Mouse (Mus musculus) hindlimb bud, embryonic 11.5 days (tissue): ENCODE measurements around the gene Atn1.

ENCODE experiments used
- DNase-seq: peaks from one replicate; pipeline ENCODE4 v3.0.0-alpha.2; 2012; ENCODE audit warnings: low read depth, low spot score; ENCODE audit errors: extremely low spot score

Atn1 gene

DNA sequence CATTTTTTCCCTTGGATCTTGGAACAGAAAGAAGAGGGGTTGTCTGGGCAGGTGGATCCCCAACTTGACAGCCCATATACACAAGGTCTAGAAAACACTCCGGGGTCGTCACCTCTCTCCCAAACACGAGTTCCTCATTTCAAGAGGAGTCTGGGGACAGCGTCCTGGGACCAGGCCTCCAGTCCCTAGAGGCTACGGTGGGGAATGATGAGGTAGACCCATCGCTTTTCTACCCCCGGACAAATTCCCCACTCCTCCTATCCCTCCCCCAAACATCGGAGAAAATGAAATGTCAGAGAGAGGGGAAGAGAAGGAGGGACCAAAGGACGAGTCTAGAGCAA, 12.3 kb upstream of the Atn1 start:
- DNase-seq, result no peak

DNA sequence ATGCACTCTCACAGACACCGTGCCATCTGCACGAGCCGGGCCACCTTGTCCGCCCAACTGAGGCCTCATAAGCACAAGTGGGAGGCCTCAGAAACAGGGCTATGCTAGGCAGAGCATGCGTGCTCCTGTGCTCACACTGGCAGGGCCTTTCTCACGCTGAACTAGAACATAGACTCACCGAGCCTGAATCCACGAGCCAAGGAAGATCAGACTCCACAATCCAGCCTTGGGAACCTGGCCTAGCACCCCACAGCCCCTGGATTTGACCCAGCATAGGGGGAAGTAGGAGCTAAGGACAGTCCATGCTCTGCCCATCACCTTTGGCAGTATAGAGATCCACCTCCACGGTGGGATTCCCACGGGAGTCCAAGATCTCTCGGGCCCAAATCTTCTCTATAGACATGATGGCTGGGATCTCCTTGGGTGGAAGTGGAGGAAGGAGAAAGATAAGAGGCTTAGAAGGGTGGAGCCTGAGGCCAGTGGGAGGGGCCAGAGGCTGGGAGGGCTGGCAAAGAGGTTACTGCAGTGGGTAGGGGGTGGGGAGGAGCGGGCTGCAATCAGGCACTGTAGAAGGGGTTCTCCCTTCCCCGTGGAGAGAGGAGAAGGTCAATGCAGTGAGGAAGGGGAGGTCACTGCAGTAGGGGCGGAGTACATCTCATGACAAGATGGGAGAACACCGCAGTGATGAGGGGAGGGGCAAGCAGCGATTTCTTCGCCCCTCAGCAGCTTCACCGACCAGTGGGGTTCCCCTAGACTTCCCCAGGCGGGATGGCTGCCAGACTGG, 11.8 kb upstream of the Atn1 start:
- no peak for DNase-seq

DNA sequence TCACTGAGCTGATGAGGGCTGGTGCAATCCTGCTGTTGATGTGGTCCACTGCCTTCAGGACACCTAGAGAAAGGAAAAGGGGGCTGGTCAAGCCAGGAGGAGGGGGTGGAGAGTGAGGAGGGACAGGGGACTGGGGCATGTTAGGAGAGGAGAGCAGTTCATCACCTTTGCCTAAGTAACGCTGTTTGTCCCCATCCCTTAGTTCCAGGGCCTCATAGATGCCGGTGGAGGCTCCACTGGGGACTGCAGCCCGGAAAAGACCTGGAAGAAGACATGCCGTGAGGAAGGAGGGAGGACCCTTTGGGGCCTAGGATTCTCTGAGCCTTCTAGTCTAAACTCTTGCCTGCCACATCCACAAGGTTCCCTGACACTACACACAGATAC, 11.2 kb upstream of the Atn1 start:
- no peak for DNase-seq

DNA sequence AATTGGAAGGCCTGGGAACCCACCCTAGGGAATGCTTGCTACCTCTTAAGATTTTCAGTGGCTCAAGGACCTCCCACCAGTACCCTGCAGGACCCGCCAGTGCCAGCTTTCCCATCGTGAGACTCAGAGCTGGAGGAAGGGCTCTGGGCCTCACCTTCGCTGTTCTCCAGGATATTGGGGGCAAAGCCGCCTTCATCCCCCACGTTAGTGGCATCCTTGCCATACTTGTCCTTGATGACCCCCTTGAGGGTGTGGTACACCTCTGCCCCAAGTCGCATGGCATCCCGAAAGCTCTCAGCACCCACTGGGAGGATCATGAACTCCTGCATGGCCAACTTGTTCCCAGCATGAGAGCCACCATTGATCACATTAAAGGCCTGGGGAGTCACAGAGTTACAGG, 9.6 kb upstream of the Atn1 start:
- DNase-seq, result no peak

DNA sequence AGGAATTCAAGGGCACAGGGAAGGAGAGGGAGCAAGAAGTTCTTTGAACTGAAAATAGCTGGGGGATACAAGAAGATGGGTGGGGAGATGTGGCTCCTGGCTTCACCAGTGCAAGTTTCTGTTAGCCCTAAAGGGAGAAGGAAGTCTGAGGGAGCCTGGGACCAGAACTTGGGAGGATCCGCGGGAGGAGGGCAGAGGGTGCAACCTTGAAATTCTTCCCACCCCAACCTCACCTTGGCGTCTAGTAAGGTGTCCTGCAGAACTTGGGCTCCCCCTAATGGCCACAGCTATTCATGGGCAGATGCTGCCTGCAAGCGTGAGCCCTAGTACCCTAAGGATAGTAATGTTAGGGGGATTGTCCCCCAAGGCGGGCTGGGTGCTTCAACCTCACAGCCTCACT, 2.9 kb upstream of the Atn1 start:
- DNase-seq, result peak; percentile 79

DNA sequence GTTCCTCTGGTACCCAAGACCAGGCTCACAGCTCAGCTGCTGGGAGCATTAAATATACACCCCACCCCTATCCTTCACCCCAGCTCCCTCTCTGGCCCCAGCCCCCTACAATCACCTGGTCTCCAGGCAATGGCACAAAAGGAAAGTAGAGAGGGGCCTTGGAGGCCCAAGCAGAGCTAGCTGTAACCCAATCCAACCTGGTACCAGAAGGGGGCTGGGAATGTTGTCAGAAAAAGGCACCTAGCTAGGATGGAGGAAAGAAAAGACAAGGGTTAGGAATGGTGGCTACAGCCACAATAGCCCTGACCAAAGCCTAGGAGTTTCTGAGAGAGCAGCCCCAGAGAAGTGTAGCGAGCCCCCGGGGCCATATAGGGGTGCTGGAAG, 2.5 kb upstream of the Atn1 start:
- DNase-seq, result no peak

DNA sequence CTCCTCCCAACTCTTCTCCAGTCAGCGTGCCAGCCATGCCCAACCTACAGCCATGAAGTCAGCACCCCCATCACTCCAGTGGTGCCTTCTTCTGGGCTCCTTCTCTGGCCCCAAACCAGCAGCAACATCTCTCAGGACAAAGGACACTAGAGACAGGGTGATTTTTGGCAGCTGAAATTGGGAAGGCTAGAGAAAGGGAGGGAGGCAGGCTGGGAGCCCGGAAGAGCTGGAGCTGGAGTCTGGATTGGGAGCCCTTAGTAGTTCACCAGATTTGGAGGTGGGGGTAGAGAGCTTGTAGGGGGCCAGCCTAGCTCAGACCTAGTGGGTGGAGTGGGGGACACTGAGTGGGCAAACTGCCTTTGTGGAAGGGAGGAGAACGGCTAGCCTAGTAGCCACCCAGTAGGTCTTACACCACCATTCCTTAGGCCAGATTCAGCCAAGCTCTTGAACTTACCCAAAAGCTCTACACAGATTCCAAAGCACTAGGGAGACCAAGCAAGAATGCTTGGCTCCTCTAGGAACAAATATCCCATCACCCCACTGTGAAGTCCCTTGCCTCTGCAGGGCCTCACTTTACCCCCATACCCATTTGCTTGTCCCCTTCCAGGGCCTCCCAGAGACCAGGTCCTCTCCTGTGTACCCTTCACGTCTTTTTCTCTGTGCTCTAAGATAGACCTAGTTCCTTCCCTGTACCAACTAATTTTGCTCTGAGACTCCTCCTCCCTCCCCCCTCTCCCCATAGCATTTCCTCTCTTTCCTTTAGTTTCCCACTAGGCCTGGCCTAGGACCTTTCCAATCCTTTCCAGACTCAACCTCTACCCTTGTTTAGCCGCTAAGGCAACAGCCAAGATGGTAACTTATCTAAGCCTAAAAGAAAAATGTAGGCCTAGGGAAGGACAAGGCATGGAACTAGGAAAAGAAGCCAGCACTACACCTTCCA, 1.9 kb upstream of the Atn1 start:
- no peak for DNase-seq

DNA sequence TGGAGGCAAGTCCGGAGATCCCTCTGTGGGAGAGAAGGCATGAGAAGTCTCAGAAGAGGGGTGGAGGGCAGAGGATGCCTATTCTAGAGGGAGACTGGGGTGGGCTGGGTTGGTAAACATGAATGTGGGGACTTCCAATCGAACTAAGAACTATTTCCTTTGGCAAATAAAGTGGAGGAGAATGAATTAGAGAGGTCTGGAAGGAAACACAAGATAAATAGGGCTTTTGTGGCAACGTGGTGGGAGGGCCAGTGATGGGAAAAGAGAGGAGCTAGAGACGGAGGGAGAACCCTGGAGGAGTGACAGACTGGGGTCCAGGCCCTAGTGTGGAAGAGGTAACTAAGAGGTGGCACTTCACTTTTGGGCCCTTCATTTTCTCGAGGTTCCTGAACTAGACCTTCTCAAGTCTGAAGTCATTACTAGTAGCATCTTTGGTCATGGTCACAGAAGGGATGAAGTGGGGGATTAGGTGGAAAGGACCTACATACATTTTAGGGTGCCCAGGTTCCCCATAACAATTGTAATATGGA, 1.1 kb upstream of the Atn1 start:
- DNase-seq, result no peak

DNA sequence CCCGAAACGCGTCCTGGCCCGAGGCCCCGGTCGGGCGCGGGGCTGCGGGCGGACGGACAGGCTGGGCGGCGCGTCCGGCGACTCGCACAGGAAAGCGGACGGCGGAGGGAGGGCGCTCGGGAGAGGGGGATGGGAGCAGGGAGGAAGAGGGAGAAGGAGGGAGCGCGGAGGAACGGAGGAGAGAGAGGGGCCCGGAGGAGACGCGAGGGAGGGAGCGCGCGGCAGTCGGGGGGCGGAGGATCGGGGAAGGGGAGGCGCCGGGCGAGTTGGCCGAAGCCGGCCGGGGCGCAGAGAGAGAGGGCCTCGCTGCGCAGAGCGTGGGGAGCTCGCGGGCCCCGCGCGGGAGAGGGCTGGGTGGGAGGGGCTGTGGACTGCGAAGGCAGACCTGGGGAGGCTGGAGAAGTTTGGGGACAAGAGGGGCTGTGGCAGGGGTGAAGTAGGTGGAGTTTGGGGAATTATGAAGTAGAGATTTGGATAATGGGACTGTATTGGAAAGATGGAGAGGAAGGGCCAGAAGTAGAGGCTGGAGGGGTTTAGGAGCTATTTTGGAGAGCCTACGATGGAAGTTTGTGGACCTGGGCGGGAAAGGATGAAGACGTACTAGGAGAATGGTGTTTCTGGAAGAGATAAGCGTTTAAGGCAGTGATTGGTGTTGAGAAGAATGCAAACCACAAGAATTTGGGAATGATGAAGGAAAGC, 477 bp upstream of the Atn1 start:
- DNase-seq, result no peak

DNA sequence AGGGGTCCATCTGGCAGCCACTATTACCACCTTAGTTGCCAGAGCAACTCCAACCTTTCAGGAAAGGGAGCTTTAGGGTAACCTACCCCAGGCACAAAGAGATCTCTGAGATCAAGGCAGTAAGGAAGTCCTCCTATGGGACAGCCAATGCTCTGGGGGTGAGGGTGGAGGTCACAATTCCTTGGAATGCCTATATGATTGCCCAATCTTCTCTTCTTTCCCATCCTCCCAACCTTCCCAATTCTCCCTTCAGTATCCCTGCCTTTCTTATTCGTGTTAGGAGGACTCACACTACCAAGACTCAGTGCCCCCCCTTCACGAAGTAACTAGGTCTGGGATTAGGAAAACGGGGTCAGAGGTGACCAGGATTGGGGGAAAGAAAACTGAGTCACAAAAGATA, 1.0 kb downstream of the Atn1 start:
- no peak for DNase-seq

DNA sequence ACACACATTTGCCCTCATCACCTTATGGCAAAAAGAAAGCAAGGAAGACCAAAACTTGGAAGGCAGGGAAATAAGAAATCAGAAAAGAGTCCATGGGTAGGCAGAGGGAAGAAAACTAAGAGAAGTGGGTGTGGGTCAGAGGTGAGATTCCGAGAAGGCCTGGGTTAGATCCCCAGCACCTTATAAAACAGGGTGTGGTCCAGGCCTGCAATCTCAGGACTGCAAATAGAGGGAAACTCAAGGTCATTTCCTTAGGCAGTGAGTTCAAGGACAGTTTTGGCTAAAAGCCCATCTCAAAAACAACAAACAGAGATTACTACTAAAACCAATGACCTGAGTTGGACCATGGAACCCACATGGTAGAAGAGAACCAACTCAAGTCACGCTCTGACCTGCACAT, 2.5 kb downstream of the Atn1 start:
- DNase-seq, result no peak

DNA sequence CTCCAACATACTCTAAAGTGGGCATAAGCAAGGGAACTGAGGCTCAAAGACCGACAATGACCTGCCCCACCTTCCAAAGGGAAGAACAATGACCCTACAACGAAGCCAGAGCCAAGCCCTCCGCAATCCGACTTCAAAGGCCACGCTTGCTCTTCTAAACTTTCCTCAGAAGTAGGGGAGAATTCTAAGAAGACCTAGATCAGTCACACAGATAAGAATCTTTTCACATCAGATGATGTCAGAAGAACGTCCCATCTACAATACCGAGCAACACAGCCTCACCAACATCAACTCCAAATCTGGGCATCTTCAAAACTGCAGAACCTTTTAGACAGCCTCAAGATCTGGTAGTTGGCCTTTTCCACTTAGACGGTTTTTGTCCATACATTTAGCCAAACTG, 5.9 kb downstream of the Atn1 start:
- no peak for DNase-seq

DNA sequence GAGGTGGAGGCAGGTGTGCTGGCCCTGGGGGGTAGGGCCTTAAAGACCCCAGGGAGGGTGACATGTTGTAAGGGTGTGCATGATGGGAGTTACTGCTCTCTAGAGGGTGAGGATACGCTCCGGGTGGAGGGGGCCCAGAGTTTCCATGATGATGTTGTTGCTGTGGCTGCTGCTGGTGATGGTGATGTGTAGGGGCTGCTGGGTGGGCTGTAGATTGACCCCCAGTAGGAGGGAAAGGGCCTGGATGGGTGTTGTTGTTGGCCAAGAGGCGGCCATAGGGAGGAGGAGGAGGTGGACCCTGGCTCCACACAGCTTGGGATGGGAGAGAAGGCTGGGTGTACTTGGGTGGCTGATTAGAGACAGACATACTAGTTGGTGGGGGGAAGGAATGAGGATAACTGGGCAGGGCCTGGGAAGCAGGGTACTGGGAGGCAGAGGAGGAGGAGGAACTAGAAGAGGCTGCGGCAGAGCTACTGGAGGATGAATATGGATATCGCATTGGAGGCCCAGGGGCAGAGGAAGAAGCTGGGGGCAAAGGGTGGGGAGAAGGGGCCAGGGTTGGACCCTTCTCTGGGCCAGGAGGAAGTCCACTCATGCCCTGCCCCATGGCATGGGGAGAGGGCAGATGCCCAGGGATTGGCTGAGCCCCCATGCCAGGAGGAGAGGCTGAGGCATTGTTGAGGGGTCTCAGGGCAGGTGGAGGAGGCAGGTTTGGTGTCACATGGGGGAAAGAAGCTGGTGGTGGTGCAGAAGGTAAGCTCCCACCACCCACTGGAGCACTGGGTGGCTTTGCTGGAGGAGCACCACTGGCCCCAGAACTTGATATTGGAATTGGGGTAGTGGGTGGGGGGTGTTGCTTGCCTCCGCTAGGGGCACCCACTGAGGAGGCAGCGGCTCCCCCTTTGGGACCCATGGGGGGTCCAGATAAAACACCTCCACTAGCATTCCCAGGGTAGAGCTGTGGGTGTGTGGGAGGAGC, 9.4 kb downstream of the Atn1 start:
- DNase-seq, result no peak

DNA sequence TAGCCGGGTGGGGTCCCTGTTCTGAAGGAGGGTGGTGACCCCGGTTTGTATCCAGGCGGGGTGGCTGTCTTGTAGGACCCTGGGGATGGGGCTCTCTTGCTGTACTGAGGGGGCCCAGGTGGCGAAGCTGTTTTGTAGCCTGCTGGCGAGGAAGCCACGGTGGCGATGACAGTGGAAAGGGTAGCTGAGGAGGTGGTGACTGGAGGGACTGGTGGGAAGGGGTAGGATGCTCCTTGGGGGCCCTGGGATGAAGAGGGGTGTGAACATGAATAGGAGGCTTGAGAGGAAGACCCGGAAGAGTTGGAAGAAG, 10.1 kb downstream of the Atn1 start:
- no peak for DNase-seq

DNA sequence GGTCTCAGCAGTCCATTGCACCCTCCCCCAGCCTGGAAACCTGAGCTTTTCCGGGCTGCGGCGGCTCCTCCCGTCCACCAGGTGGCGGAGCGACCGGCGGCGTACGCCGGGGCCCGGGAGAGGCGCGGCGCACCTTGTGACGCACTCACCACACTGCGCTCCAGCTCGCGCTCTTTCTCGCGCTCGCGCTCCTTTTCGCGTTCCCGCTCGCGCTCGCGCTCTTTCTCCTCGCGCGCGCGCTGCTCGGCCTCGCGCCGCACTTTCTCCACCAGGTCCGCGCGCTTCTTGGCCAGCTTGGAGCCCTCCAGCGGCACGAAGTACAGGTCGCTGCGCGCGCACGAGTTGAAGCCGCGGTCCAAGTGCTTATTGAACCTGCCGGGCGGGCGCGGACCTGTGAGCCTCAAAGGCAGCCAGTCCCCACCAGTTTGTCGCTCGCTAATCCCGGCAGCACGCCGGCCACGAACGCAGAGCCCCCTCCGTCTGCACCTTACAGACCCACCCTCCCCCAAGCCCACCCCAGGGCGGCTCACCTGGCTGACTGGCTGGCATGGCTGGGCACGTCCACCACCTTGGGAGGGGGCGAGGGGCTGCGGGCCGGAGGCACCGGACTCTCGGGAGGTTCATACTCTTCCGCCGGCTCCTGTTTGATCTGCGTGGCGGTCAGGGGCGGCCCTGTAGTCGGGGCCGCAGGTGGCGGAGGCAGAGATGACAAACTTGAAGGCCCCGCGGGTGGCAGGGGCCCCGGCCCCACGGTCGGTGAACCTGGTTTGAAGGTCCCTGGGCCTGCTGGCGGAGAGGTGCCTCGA, 10.6 kb downstream of the Atn1 start:
- peak; percentile 86 for DNase-seq

DNA sequence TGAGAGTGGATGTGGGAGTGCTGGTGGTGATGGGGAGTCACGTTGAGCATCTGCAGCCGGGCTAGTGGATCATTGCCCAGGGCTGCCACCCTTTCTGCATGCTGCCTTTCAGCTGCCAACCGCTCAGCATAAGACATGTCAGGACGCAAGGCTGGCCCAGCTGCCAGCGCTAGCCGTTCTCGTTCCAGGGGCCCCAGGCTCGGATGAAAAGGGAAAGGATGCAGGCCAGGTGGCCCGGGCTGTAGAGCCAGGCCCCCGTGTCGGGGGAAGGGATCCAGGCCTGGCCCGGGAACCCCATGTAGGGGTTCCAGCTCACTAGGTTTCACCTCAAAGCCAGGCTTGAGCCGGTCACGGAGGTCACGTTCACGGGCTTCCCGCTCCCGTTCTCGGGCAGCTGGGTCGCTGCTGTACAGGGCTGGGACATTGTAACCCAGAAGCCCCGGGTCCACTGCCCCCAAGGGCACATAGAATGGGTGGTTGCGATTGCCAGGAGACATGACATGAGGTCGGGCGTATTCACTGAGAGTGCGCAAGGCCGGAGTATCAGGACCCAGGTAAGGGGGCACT, 11.5 kb downstream of the Atn1 start:
- no peak for DNase-seq

DNA sequence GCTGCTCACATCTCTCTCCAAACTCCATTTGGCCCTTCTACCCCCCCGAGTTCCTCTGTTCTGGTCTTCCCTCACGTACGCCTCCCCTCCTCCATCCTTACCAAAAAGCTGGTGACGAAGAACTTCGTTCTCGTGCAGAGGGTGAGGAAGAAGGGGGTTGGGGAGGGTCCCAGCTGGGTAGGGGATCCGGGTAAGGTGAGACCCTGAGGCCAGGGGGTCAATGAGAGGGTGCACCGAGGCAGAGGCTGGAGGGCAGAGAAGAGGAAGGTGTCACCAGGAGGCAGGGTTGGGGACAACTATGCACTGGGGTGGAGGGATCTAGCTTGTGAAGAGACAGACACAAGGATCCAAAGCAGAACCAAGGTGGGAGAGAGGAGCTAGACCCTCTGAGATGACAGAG, 12.7 kb downstream of the Atn1 start:
- DNase-seq, result no peak

DNA sequence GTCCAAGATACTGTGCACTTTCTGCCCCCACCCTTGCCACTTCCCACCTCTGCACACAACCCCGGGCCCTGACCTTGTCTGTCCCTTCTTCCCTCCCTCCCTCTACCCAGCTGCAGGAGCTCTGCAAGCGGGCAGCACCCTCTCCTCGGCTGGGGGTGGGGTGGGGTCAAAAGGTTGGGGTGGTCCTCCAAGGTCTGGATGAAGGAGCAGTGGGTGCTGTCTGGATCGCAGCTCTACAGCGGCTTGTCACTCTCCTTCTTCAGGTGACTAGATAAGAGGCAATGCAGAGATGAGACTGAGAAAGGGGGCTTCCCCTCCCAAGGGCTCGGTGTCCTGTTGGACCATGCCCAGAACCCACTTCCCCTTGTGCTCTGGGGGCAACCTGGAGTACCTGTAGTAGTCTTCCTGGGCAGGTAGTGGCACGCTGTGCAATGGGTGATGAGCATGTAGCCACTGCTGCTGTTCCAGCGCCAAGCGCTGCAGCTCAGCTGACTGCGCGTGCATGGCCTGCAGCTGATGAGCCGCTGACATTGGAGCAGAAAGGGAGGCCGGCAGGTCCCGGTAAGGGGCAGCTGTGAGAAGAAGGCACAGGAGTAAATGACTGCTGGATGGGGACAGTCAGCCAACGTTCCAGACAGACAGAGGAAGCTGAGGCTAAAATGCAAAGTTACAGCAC, 13.3 kb downstream of the Atn1 start:
- DNase-seq, result no peak

DNA sequence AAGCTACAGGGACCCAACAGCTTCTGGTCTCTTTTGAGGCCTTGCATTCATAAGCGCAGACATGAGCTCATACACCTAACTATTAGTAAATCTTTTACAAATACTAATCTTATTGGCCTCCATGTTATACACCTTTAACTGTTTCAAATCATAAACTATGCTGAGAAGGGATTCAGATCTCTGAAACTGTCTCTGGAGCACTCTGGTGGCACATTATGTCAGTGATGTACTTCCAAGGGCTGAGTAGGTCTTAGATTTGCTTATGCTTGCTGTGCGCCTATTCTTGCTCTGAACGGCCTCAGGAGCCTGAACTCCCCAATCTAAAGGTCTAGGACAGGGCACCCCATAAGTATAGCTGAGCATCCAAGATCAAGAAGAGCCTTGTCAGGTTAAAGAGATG, 14.5 kb downstream of the Atn1 start:
- no peak for DNase-seq
